Mouse (Mus musculus) brain, embryonic 14.5 days (tissue): ENCODE data around the gene Cdhr3.

Experiments
- CTCF ChIP-seq: fragments of 200-500 bp; IDR thresholded peaks from 2 replicates; pipeline ENCODE4 v1.5.1; 2012; ENCODE audit warnings: inconsistent platforms, mild to moderate bottlenecking, moderate library complexity, borderline replicate concordance; ENCODE audit not compliant: insufficient read depth, insufficient read length; ENCODE audit errors: extremely low read depth
- POLR2A ChIP-seq: fragments of 200-500 bp; IDR thresholded peaks from 2 replicates; pipeline ENCODE4 v1.6.1; 2012; ENCODE audit warnings: mild to moderate bottlenecking, inconsistent platforms, borderline replicate concordance; ENCODE audit not compliant: poor library complexity, insufficient read depth, insufficient read length, severe bottlenecking; ENCODE audit errors: extremely low read depth

DNA sequence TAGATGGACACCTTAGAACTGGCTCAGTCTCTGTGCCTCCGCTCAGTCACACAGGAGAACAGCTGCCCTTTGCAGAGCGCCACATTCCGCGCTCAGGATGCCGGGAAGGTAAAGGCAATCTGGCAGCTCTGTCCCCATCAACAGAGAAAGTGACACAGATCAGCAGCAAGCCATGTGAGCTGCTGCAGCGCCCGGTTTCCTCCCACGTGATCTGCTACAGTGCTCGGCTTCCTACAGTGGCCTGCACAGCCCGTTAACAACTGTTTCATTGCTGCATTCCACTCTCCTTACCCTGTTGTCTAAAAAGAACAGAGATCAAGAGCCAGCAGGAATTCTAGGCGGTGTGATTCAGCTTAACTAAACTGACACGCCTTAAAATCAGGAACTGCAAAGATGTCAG is 102.9 kb downstream of the Cdhr3 start:
- TF ChIP-seq CTCF (no peak), POLR2A (no peak)
